Mouse (Mus musculus) adrenal gland, postnatal 14 days (tissue): ENCODE measurements around the gene Six6. TPM values are rescaled to one million over a fixed set of nuclear protein-coding genes. Genes with fewer than 3 reads are reported as not detected.

ENCODE experiments used
- DNase-seq: peaks from one replicate; pipeline ENCODE4 v3.0.0; 2021; ENCODE audit warnings: mixed read lengths
- total RNA-seq: library from RNA; stranded (reverse); gene quantifications from 2 replicates; pipeline ENCODE4 v1.2.3, GENCODE M21; 2021

Gene Six6
- total RNA-seq, 1 experiment from 2014 or later, result not detected

GRCm38 (mm10) chr12:72957829-72958424 lies 18.2 kb downstream of the Six6 start:
- DNase-seq, result no peak

- no peak for DNase-seq
Measured at GRCm38 (mm10) chr12:72958446-72958845, 18.8 kb downstream of the Six6 start.

GRCm38 (mm10) chr12:72962761-72963160 lies 23.1 kb downstream of the Six6 start:
- DNase-seq, result no peak

GRCm38 (mm10) chr12:72967541-72967940 lies 27.8 kb downstream of the Six6 start:
- no peak for DNase-seq

GRCm38 (mm10) chr12:72970620-72971019 lies 30.9 kb downstream of the Six6 start:
- no peak for DNase-seq

GRCm38 (mm10) chr12:72973161-72973560 lies 33.5 kb downstream of the Six6 start:
- DNase-seq, result peak; percentile 68

GRCm38 (mm10) chr12:72976172-72976571 lies 36.5 kb downstream of the Six6 start:
- DNase-seq, result no peak

GRCm38 (mm10) chr12:72976718-72977117 lies 37.0 kb downstream of the Six6 start:
- DNase-seq, result peak; percentile 84

GRCm38 (mm10) chr12:72977851-72978250 lies 38.2 kb downstream of the Six6 start:
- no peak for DNase-seq

GRCm38 (mm10) chr12:72979236-72979635 lies 39.5 kb downstream of the Six6 start:
- no peak for DNase-seq

GRCm38 (mm10) chr12:72982616-72983015 lies 42.9 kb downstream of the Six6 start:
- DNase-seq, result peak; percentile 39

- DNase-seq, result peak; percentile 65
Measured at GRCm38 (mm10) chr12:72983071-72983857, 43.6 kb downstream of the Six6 start.

Other genes starting within 250 kb of the Six6 start
- gene Ppm1a, start 182.4 kb upstream of the Six6 start, total RNA-seq, result 244 and 247 TPM in 2 replicates
- 1.0 and 1.1 TPM in 2 replicates for gene 4930447C04Rik, start 882 bp downstream of the Six6 start, total RNA-seq
- 4.3 and 5.2 TPM in 2 replicates for gene Six1, start 114.0 kb downstream of the Six6 start, total RNA-seq
- 1.3 and 1.5 TPM in 2 replicates for gene Six4, start 173.6 kb downstream of the Six6 start, total RNA-seq
- gene Mnat1, start 183.8 kb downstream of the Six6 start, total RNA-seq, result 20.5 and 22.6 TPM in 2 replicates